Mouse (Mus musculus) heart, adult 18-20 months (tissue): Measurements from ENCODE around the gene Hdc. TPM values are rescaled to one million over a fixed set of nuclear protein-coding genes. Genes with fewer than 3 reads are reported as not detected.

Experiments
- DNase-seq, 2 experiments: peaks; one replicate each; pipeline ENCODE4 v3.0.0; 2021 to 2022; ENCODE audit warnings: mixed read lengths in 1 of 2
- total RNA-seq, 2 experiments: library from RNA; stranded (reverse); gene quantifications; 2 replicates each; pipeline ENCODE4 v1.2.3; 2021

Gene Hdc
- total RNA-seq, 2 experiments from 2014 or later = 1.5 to 2.2 TPM

GRCm38 (mm10) chr2:126600533-126600932 lies 18.6 kb downstream of the Hdc start:
- no peak for DNase-seq

- DNase-seq = peak in 1 of 2 experiments; percentile 23
Measured at GRCm38 (mm10) chr2:126599005-126599404, 20.1 kb downstream of the Hdc start.

- no peak for DNase-seq
Measured at GRCm38 (mm10) chr2:126598359-126598758, 20.7 kb downstream of the Hdc start.

DNA sequence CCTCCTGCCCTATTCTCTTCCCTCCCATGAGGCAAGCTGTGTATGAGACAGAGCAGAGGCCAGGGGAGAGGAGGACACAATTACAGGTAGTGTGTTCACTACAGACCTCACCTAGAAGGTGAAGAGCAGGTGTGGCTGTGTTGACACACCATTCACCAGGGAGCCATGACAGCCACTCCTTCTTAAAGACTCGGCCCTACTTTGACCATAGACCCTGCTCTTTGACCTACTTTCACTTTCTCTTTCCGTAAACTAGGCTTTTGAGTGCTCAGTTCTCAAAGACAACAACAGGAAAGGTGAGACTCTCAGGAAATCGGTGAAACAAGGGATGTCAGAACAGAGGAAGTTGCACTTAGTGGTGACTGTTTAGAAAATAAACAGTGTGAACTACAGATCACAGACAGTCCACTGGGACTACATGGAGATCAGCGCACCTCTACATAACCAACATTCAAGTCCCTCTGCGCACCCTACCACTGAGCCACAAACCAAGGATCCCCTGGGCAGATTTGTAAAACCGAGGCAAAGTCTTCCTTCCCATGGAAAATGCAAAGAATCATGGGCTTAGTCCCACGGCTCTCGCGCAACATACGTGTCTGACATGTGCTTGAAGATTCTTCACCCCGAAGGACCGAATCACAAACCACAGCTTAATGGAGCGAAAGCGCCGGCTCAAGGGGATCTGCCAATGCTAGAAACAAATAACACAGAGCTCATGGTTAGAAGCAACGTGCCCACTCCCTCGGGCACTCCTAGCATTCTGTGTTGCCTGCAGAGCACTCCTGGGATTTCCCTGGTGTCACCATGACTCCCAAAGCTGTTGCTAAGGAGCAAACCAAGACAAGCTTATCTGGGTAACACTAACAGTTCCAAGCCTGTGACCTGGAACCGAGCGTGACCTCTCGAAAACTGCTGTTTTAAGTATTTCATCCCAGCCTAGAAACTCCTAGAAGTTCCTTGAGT lies 21.5 kb downstream of the Hdc start:
- DNase-seq = peak in 1 of 2 experiments; percentile 35

GRCm38 (mm10) chr2:126596347-126597072 lies 22.6 kb downstream of the Hdc start:
- no peak for DNase-seq

- peak; percentile 64 to 86 for DNase-seq
Measured at GRCm38 (mm10) chr2:126593831-126594610, 25.1 kb downstream of the Hdc start.

- no peak for DNase-seq
Measured at GRCm38 (mm10) chr2:126591304-126591703, 27.8 kb downstream of the Hdc start.

DNA sequence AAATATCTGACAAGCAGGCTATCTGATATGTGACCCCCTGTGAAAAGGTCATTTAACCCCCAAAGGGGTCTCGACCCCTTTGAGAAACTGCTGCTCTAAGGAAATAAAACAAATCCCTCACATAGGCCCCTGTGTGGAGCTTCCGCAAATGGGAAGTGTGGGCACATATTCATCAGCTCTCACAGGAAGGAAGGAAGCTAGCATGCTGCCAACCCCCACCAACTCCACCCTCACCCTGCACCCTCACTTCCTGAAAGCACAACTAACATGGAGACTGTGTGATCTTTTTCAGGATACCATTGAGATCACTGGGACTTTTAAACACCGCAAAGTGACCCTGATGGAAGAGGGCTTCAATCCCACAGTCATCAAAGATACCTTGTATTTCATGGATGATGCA lies 31.6 kb downstream of the Hdc start:
- no peak for DNase-seq

- no peak for DNase-seq
Measured at GRCm38 (mm10) chr2:126584621-126585369, 34.3 kb downstream of the Hdc start.

- no peak for DNase-seq
Measured at GRCm38 (mm10) chr2:126583960-126584359, 35.1 kb downstream of the Hdc start.

DNA sequence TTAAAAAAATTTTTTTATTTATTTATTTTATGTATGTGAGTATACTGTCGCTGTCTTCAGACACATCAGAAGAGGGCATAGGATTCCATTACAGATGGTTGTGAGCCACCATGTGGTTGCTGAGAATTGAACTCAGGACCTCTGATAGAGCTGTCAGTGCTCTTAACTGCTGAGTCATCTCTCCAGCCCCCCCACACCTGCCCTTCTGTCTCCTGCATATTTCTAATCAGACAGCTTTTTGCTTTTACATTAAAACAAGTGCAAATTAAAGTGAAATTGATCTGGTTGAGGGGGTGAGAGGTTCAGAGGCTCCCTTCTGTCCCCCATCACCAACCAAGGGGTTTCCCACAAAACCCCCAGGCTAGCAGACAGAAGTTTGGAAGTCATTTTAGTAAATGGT lies 39.8 kb downstream of the Hdc start:
- no peak for DNase-seq

GRCm38 (mm10) chr2:126577362-126577761 lies 41.7 kb downstream of the Hdc start:
- DNase-seq = no peak

GRCm38 (mm10) chr2:126575391-126576176 lies 43.5 kb downstream of the Hdc start:
- DNase-seq = no peak

DNA sequence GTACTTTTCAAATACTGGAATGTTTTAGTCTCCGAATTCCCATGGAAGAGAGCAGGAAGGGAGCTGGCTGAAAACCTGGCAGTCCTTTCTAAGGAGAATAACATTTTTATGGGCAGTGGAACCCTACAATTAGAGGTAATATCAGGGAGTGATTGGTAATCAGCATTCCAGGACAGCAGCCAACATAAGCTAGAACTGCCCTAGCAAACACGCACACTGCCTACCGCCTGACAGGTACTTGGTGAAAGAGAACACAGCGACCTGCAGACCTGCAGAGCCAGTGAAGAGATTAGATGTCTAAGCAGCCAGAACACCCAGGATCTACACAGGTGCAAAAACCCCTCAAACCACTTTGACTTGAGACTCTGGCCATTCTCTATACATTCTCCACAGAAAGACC lies 46.4 kb downstream of the Hdc start:
- no peak for DNase-seq

DNA sequence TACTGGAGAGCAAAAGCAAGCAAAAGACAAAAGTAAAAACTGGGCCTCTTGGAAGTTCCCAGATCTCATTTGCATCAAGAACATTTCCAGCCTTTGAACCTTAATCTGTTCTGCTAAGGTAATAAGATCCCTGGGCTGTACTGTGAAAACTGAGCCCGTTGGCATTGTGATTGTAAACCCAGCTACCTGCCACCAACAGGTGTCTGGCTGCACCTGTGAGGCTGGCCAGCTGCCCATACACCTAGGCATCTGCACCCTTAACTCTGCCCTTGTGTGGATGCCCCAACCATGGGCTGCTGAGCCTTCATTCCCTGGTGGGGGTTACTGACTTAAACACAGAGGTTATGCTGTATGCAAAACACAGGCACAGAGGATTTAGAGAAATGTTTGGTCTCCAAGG lies 46.9 kb downstream of the Hdc start:
- no peak for DNase-seq

GRCm38 (mm10) chr2:126563411-126564105 lies 55.5 kb downstream of the Hdc start:
- DNase-seq = peak; percentile 39

- DNase-seq = no peak
Measured at GRCm38 (mm10) chr2:126560094-126560493, 59.0 kb downstream of the Hdc start.

- DNase-seq = no peak
Measured at GRCm38 (mm10) chr2:126555533-126555932, 63.6 kb downstream of the Hdc start.

GRCm38 (mm10) chr2:126553291-126553639 lies 65.8 kb downstream of the Hdc start:
- DNase-seq = no peak
